Mouse (Mus musculus) cerebellum, adult (tissue): ENCODE data around the gene Zfp637.
"Not testable (repeated sequence)": the region's sequence is repeated elsewhere in the genome, so short reads cannot be mapped to it uniquely, and the experiment has no call there.

ENCODE experiments used
- ATAC-seq: cut with Nextera tagmentation; 2 replicates; pipeline ENCODE4 v1.9.2; 2017; ENCODE audit warnings: mild to moderate bottlenecking, moderate library complexity, mixed read lengths; ENCODE audit not compliant: insufficient number of reproducible peaks, low FRiP score, low TSS enrichment

The Zfp637 gene

GRCm38 (mm10) chr6:117862899-117863620 is 22.1 kb downstream of the Zfp637 start:
- peak; percentile 98 for ATAC-seq

GRCm38 (mm10) chr6:117863751-117864150 is 22.8 kb downstream of the Zfp637 start:
- no peak for ATAC-seq

GRCm38 (mm10) chr6:117868187-117868586 is 27.2 kb downstream of the Zfp637 start:
- no peak for ATAC-seq

GRCm38 (mm10) chr6:117871034-117871433 is 30.1 kb downstream of the Zfp637 start:
- no peak for ATAC-seq

- not testable (repeated sequence) for ATAC-seq
Measured at GRCm38 (mm10) chr6:117873450-117873849, 32.5 kb downstream of the Zfp637 start.

- no peak for ATAC-seq
Measured at GRCm38 (mm10) chr6:117874621-117875281, 33.8 kb downstream of the Zfp637 start.

GRCm38 (mm10) chr6:117878700-117879407 is 37.9 kb downstream of the Zfp637 start:
- ATAC-seq, result peak; percentile 82

- peak; percentile 95 for ATAC-seq
Measured at GRCm38 (mm10) chr6:117879408-117880115, 38.6 kb downstream of the Zfp637 start.

GRCm38 (mm10) chr6:117880394-117880838 is 39.4 kb downstream of the Zfp637 start:
- ATAC-seq, result no peak

GRCm38 (mm10) chr6:117881229-117881628 is 40.2 kb downstream of the Zfp637 start:
- no peak for ATAC-seq

- ATAC-seq, result no peak
Measured at GRCm38 (mm10) chr6:117881997-117882396, 41.0 kb downstream of the Zfp637 start.

- ATAC-seq, result no peak
Measured at GRCm38 (mm10) chr6:117885943-117886342, 45.0 kb downstream of the Zfp637 start.

GRCm38 (mm10) chr6:117888032-117888431 is 47.1 kb downstream of the Zfp637 start:
- ATAC-seq, result no peak

- no peak for ATAC-seq
Measured at GRCm38 (mm10) chr6:117888642-117889096, 47.7 kb downstream of the Zfp637 start.

- no peak for ATAC-seq
Measured at GRCm38 (mm10) chr6:117890257-117890656, 49.3 kb downstream of the Zfp637 start.

- ATAC-seq, result no peak
Measured at GRCm38 (mm10) chr6:117891369-117892160, 50.6 kb downstream of the Zfp637 start.

- no peak for ATAC-seq
Measured at GRCm38 (mm10) chr6:117892386-117892785, 51.4 kb downstream of the Zfp637 start.

GRCm38 (mm10) chr6:117893435-117893834 is 52.5 kb downstream of the Zfp637 start:
- no peak for ATAC-seq
